Mouse (Mus musculus) heart, embryonic 12.5 days (tissue): ENCODE results near the gene Decr2. TPM values are rescaled to one million over a fixed set of nuclear protein-coding genes. Genes with fewer than 3 reads are reported as not detected.
"Not testable (repeated sequence)": the region's sequence is repeated elsewhere in the genome, so short reads cannot be mapped to it uniquely, and the experiment has no call there.

Source experiments
- ATAC-seq: fragments of 200-750 bp; cut with Nextera tagmentation; 2 replicates; pipeline ENCODE4 v1.8.0; 2017; ENCODE audit warnings: moderate TSS enrichment, moderate library complexity; ENCODE audit not compliant: insufficient number of reproducible peaks, low FRiP score
- H3K27ac ChIP-seq: fragments of 300-500 bp; sonication (generic); 2 replicates; pipeline ENCODE4 v1.5.1; 2016; ENCODE audit warnings: mild to moderate bottlenecking, moderate library complexity; ENCODE audit not compliant: poor library complexity, severe bottlenecking
- H3K27me3 ChIP-seq: fragments of 300-500 bp; sonication (generic); replicated peaks from 2 replicates; pipeline ENCODE4 v1.6.1; 2016; ENCODE audit warnings: mild to moderate bottlenecking, moderate library complexity
- H3K36me3 ChIP-seq: fragments of 300-500 bp; sonication (generic); 2 replicates; pipeline ENCODE4 v1.6.1; 2016; ENCODE audit warnings: mild to moderate bottlenecking, moderate library complexity
- H3K4me1 ChIP-seq: fragments of 300-500 bp; sonication (generic); replicated peaks from 2 replicates; pipeline ENCODE4 v1.6.1; 2016; ENCODE audit warnings: mild to moderate bottlenecking
- H3K4me2 ChIP-seq: fragments of 300-500 bp; sonication (generic); 2 replicates; pipeline ENCODE4 v1.6.1; 2016; ENCODE audit warnings: mild to moderate bottlenecking, moderate library complexity
- H3K4me3 ChIP-seq: fragments of 300-500 bp; sonication (generic); 2 replicates; pipeline ENCODE4 v1.5.1; 2016; ENCODE audit warnings: mild to moderate bottlenecking
- H3K9ac ChIP-seq: fragments of 300-500 bp; sonication (generic); 2 replicates; pipeline ENCODE4 v1.6.1; 2016; ENCODE audit warnings: mild to moderate bottlenecking, moderate library complexity
- H3K9me3 ChIP-seq: fragments of 300-500 bp; sonication (generic); replicated peaks from 2 replicates; pipeline ENCODE4 v1.6.1; 2016; ENCODE audit warnings: mild to moderate bottlenecking, moderate library complexity
- WGBS: fragments of 180-500 bp; shearing (Covaris S2); methylation state at CpG from one replicate; pipeline ENCODE4 v1.1.7; 2016; 5-methylcytosine and 5-hydroxymethylcytosine counted together
- polyA plus RNA-seq: library from polyadenylated mRNA; unstranded; fragments of >200 nt; fragmentation: Nextera tagmentation; extraction: Ambion mirVana; gene quantifications from 2 replicates; pipeline ENCODE4 v1.2.1, GENCODE M21; 2016

The Decr2 gene
- polyA plus RNA-seq, 1 experiment from 2014 or later, result 33.4 TPM

DNA sequence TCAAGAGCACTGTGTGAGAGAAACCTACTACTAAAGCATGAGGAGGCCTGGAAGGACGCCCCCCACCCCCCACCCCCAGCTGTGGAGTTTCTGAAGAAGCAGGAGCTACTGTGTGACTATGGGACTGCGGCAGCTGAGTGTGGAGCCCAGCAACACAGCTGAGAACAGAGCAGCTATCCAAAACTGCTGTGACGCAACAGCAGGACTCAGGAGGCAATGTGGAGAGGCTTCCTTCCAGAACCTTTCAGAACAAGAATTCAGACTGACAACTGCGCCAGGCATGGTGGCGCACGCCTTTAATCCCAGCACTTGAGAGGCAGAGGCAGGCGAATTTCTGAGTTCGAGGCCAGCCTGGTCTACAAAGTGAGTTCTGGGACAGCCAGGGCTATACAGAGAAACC lies 49.4 kb downstream of the Decr2 start:
- H3K27ac ChIP-seq, H3K4me2 ChIP-seq, H3K27me3 ChIP-seq, H3K4me3 ChIP-seq, H3K36me3 ChIP-seq, H3K9ac ChIP-seq, ATAC-seq, H3K9me3 ChIP-seq: not testable (repeated sequence)
- 77% methylated on average over 8 of the region's 8 CpGs for WGBS
- peaks cover 23% of the 10 kb centered on the region for H3K4me1 ChIP-seq

DNA sequence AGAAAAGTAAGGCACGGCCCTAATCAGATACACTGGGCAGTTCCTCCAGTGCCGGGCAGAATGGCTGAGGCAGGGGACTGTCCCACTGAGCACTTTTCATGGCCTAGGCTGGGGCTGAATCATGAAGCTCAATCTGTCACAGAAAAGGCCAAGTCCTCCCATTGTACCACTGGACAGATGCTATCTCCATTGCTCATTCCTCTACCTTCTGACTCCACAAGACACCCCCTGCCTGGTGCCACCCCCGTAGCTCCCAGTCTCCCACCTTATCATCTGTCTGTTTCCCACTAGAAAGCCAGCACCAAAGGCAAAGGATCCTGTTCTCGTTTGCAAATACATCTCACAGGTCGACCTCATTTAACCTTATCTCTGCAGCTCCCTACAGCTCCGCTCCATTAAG lies 58.1 kb downstream of the Decr2 start:
- Histone ChIP-seq H3K27me3 (no peaks in the 10 kb centered on the region), H3K9me3 (no peaks in the 10 kb centered on the region), H3K4me1 (peaks cover 8% of the 10 kb centered on the region), H3K9ac (no peak overlapping the region), H3K27ac (no peak overlapping the region), H3K4me3 (no peak overlapping the region), H3K36me3 (peaks cover 23% of the 10 kb centered on the region; the same call in 1 of the 2 replicates), H3K4me2 (no peak overlapping the region)
- WGBS, result 46% methylated on average over 6 of the region's 6 CpGs
- no peak for ATAC-seq

- no peak for ATAC-seq
- no peaks in the 10 kb centered on the region for H3K27me3 ChIP-seq
- peaks cover 8% of the 10 kb centered on the region for H3K4me1 ChIP-seq
- peaks cover 23% of the 10 kb centered on the region; the same call in 1 of the 2 replicates for H3K36me3 ChIP-seq
- H3K9ac ChIP-seq, result no peak overlapping the region
- no peak overlapping the region for H3K4me2 ChIP-seq
- no peak overlapping the region for H3K27ac ChIP-seq
- H3K9me3 ChIP-seq, result no peaks in the 10 kb centered on the region
- H3K4me3 ChIP-seq, result no peak overlapping the region
- WGBS, result 75% methylated on average over 5 of the region's 5 CpGs
These were observed 58.6 kb downstream of the Decr2 start for GRCm38 (mm10) chr17:26031583-26031982.

Other genes with a start within 250 kb of the Decr2 start
- 1.3 and 1.6 TPM in 2 replicates for gene Gm20683, start 248.6 kb downstream of the Decr2 start, polyA plus RNA-seq
- 24.0 and 24.9 TPM in 2 replicates for gene Rhot2, start 245.5 kb downstream of the Decr2 start, polyA plus RNA-seq
- 18.4 and 20.1 TPM in 2 replicates for gene Wdr90, start 228.8 kb downstream of the Decr2 start, polyA plus RNA-seq
- gene Mcrip2, start 221.6 kb downstream of the Decr2 start, polyA plus RNA-seq, result 160 and 161 TPM in 2 replicates
- 31.3 and 36.1 TPM in 2 replicates for gene Mettl26, start 215.3 kb downstream of the Decr2 start, polyA plus RNA-seq
- 0.19 and 0.40 TPM in 2 replicates for gene Wfikkn1, start 209.5 kb downstream of the Decr2 start, polyA plus RNA-seq
- 17.1 and 18.1 TPM in 2 replicates for gene Rab40c, start 170.6 kb downstream of the Decr2 start, polyA plus RNA-seq
- gene Pigq, start 145.4 kb downstream of the Decr2 start, polyA plus RNA-seq, result 69.8 and 72.1 TPM in 2 replicates
- gene Nhlrc4, start 145.4 kb downstream of the Decr2 start, polyA plus RNA-seq, result 0.36 and 1.2 TPM in 2 replicates
- gene A930017K11Rik, start 137.8 kb downstream of the Decr2 start, polyA plus RNA-seq, result 0.08 and 0.17 TPM in 2 replicates
- gene Capn15, start 104.5 kb downstream of the Decr2 start, polyA plus RNA-seq, result 16.9 and 18.0 TPM in 2 replicates
- 15.4 and 15.5 TPM in 2 replicates for gene Rab11fip3, start 20.8 kb downstream of the Decr2 start, polyA plus RNA-seq
- 65.9 and 69.0 TPM in 2 replicates for gene Nme4, start 5.3 kb upstream of the Decr2 start, polyA plus RNA-seq
- 1.2 TPM in 2 replicates for gene Tmem8, start 23.0 kb upstream of the Decr2 start, polyA plus RNA-seq
- gene Mrpl28, start 33.2 kb upstream of the Decr2 start, polyA plus RNA-seq, result 199 and 201 TPM in 2 replicates
- 11.4 and 11.7 TPM in 2 replicates for gene Axin1, start 48.4 kb upstream of the Decr2 start, polyA plus RNA-seq
- 0.45 and 1.0 TPM in 2 replicates for gene Pdia2, start 108.8 kb upstream of the Decr2 start, polyA plus RNA-seq
- gene Rgs11, start 112.6 kb upstream of the Decr2 start, polyA plus RNA-seq, result 5.6 and 7.0 TPM in 2 replicates
- 6.3 and 7.2 TPM in 2 replicates for gene Arhgdig, start 117.4 kb upstream of the Decr2 start, polyA plus RNA-seq
- 46.1 TPM in 2 replicates for gene Fam234a, start 153.9 kb upstream of the Decr2 start, polyA plus RNA-seq
- gene Luc7l, start 162.6 kb upstream of the Decr2 start, polyA plus RNA-seq, result 72.3 and 77.0 TPM in 2 replicates